Mouse (Mus musculus): Measurements from ENCODE around the gene Krtcap3.
"Not testable (repeated sequence)": the region's sequence is repeated elsewhere in the genome, so short reads cannot be mapped to it uniquely, and the experiment has no call there.

Gene Krtcap3

DNA sequence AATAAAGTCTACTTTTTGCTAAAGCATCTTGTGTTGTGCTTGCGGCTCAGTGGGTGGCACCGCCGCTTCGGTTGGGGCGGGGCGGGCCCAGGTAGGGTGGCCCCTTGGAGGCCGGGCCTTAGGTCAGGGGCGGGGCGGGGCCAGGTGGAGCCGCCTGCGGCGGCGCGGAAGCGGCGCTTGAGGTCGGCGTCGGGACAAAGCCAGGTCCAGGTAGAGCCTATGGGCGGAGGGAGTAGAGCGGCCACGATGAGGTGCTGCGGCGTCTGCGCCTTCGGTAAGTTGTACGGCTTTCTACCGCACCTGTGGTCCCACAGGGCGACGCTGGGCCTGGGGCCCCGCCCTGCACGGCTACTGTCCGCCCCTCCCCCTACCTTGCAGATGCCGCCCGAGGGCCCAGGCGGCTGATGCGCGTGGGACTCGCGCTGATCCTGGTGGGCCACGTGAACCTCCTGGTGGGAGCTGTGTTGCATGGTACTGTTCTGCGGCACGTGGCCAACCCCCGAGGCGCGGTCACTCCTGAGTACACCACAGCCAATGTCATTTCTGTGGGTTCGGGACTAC lies at the start of gene Krtcap3:
Gene Krtcap3, plus strand, starts transcription at position 151 of the 561 bp plus-strand sequence.
- peak in 1 of 2 experiments; percentile 18 for DNase-seq

DNA sequence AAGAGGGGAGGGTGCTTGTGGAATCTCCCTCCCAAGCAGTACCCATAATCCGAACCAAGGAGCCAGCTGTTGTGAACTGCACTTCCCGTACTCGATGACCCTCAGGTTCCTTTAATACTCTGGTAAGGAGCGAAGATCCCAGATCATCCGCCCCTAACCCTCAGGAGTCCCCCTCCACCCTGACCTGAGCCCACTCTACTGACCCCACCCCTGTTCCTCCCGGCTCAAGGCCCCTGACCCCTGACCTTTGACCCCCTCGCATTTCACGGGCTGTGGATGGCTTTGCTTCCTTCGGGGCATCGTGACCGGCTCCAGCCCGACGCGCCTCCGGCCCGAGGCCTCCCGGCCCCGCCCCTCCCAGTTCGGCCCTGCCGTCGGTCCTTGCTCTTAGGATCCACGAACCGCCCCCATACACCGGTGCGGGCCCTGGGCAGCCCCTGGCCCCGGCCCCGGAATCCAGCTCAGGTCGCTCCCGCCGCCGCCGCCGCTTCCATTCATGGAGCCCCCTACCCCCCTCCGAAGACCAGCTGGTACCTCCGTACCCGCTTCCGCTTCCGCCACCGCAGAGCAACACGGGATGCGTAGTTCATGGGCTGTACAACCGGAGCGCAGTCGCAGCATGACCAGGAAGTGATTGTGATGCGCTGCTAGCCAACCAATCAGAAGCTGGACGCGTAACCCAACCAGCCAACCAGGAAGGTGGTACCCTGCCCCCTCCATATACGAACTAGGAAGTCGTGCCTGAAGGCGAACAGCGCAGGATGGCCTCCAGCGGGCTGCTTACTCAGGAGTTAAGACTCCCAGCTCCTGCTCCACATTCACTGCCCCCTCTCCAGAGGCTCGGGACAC lies 49.5 kb upstream of the Krtcap3 start, which contains the start of gene Zfp513:
Gene Zfp513, minus strand, starts transcription at position 562 of the 849 bp plus-strand sequence.
- DNase-seq, result peak; percentile 84 to 91

DNA sequence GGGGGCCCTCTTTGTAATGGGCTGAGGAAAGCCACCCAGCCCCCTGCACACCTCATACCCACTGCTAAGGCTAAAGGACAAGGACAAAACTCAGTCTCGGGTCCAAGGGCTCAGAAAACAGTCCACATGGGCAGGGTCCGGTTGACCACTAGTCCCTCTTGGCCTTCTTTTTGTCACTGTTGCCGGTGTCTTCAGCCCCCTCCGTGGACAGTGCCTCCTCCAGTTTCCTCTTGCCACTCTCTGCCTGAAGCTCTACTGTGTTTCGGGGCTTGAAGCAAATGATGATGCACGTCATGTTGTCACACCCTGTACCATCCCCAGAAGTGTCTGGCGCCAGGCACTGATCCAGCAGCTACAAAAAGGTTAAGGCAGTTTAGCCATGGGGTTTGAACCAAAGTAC lies 48.6 kb upstream of the Krtcap3 start:
- DNase-seq, result peak in 1 of 2 experiments; percentile 5

DNA sequence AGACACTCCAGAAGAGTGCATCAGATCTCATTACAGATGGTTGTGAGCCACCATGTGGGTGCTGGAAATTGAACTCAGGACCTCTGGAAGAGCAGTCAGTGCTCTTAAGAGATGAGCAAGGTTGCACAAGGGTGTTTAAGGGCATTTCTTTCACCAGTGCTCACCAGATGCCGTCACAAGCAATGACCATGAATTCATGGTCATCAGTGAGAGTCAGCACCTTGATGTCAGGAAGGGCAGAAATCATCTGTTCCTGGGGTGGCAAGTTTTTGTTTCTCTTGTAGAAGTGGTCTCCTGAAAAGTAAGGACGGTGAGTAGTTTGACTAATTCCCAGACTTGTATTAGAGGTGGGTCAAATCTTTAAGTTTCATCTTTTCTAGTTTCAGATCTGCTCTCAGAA lies 47.6 kb upstream of the Krtcap3 start:
- no peak for DNase-seq

DNA sequence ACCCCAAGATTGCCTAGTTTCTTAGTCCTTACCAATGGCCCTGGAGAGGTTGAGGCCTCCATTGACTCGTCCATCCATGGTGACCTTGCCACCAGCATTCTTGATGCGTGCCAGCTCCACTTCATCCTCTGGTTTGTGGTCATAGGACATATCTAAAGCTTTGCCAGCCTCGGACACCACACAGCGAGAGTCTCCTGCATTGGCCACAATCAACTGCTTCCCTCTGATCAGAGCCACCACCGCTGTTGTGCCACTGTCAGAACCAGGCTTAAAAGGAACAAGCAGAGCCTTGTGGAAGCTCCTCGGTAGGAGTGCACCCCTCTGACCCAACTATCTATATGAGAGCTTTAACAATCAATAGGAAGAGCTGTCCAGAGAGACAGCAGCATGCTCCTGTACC lies 47.1 kb upstream of the Krtcap3 start:
- DNase-seq, result no peak

DNA sequence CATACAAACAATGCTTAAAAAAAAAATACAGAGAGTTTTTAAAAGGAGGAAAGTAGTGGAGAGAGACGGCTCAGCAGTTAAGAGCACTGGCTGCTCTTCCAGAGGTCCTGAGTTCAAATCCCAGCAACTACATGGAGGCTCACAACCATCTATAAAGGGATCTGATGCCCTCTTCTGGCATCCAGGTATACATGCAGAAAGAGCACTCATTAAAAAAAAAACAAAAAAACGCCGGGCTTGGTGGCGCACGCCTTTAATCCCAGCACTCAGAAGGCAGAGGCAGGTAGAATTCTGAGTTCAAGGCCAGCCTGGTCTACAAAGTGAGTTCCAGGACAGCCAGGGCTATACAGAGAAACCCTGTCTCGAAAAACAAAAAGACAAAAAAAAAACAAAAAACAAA lies 34.9 kb upstream of the Krtcap3 start:
- not testable (repeated sequence) for DNase-seq

DNA sequence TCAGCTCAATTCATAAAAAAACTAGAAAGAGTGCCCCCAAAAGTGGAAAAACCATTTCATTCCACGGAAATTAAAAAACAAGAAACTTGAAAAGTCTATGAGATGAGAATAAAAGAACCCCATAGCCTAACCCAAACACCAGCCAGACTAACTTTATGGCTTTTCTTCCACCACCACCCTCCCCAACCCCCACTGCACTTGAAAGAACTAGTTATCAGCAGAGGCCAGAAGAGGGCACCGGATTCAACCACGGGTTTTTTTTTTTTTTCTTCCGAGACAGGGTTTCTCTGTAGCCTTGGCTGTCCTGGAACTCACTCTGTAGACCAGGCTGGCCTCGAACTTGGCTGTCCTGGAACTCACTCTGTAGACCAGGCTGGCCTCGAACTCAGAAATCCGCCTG lies 33.2 kb upstream of the Krtcap3 start:
- DNase-seq, result peak in 1 of 2 experiments; percentile 19

DNA sequence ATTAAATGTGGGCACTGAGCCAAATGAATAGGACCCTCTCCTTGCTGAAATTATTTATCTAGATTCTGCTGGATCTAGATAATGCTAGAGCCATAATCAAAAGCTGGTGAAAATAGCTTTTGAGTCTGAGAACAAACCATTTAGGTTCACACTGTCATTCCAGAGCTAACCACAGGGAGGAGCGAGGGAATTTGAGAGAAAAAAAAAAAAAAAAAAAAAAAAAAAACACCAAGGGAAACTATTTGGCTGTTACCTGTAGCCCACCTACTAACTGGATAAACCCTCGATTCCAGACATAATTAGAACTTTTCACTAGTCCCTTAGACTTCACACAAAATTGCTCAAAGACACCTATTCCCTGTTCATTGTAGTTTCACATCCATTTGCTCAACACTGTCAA lies 32.4 kb upstream of the Krtcap3 start:
- DNase-seq, result no peak

DNA sequence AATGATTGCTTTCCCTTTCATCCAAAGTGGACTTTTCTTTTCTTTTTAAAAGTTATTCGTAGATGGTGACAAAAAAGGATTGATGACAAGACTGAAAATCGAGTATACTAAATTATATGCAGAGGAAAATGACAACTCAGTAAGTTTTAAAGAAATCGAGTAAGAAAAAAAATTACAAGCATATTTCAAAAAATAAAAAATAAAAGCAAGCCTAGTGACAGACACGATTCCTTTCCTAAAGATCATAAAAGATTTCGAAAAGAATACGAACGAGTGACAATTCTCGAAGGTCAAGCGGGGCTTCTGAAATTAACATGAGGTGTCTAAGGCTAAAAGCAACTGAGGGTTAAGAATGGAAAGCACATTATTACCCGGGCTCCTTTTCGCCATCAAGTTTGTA lies 32.0 kb upstream of the Krtcap3 start:
- no peak for DNase-seq

DNA sequence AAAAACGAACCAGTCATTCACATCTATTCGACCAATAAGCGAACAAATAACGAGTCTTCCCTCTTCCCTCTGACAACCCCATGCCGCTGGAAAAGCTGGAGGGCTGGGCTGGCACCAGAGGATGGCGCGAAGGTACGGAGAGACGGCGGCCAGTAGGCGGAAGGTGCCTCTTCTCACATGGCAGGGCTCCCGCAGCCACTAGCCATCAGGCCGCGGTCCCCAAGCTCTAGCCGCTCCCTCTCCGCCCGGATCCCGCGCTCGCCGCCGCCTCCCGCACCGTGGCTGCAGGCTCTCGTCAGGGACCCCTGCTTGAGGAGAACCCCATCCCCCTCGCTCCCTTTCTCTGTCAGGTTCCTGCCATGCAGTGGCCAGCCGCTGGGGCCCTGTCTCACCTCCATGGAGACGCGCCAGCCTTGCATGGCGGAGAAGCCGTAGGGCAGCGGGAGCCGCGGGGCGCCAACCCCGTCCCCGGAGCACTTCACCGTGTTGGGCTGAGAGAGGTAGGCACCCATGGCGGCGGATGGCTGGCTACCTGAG lies 31.5 kb upstream of the Krtcap3 start:
- no peak for DNase-seq

DNA sequence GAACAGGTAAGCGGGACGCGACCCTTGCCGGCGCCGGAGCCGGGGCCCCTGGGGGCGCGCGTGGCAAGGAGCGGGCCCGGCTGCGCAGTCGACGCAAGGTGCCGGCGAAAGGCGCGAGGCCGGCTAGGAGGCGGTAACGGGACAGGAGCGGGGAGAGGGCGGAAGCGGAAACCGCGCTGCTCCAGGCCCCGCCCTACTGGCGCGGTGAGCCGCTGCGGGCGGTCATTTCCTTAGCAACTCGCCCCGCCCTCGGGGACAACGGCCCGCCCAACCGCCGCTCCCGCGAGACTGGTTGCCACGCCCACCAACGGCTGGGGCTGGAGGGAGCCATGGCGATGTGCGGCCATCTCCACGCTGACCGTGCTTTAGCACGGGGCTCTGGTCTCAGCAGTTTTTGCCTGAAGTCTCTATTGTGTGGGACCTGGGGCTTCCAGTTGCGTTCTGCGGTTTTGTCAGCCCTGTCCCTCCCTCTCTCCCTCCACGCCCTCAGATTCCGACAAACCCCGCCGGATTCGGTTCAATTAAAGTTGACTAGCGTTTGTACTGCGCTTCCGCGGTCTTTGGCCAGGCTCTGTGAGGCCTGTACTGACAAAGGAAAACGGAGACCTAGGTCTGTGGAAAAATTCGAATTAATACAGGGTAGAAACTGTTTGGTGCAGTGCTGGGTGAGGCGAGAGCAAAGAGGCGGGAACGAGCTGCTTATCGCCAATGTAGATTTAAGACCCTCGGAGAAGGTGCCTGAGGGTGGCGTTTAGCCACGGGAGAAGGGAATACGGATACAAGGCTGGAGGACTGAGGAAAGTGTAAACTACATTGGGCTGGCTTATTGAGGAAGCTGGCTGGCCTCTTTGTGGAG lies 30.8 kb upstream of the Krtcap3 start, which contains the start of gene Ppm1g:
Gene Ppm1g, minus strand, starts transcription at position 240 of the 856 bp plus-strand sequence.
- DNase-seq, result peak; percentile 96 to 99

DNA sequence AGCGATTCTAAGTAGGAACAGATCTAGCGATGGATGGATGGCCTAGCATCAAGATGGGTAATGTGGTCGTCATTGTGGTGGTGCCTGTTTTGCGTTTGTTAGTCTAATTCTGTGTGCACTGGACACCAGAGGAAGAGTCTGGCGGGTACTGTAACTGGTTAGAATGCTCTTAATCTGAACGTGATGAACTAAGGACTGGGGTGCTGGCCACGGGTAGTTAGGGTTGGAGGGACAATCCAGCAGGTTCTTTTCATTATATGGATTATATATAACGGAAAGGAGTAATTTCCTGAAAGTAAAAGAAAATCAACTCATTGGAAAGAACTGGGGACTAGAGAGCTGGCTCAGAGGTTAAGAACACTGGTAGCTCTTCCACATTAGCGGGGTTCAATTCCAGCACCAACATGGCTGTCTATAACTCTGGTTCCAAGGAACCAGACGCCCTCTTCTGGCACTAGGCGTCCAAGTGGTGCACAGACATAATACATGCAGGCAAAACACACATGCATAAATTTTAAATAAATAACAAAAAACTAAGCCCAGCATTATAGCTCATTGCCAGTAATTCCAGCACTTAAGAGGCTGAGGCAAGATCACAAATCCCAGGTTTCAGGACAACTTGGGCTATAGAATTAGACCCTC lies 30.1 kb upstream of the Krtcap3 start:
- no peak for DNase-seq

DNA sequence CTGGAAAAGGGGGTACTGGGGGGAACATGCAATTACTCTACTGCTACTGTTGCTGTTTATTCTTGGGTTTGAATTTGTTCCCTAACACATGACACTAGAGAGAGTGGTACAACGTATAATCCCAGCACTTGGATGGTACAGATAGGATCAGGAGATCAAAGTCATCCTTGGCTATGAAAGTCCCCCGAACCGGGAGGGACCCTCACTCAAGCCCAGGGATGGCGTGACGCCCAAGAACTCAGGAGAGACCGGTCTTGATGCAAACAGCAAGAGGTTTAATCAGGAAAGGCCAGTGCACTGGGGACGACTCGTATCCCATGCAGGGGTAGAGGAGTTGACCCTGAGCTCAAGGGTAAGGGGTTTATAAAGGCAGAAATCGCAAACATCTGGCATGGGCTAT lies 28.8 kb upstream of the Krtcap3 start:
- DNase-seq, result no peak

DNA sequence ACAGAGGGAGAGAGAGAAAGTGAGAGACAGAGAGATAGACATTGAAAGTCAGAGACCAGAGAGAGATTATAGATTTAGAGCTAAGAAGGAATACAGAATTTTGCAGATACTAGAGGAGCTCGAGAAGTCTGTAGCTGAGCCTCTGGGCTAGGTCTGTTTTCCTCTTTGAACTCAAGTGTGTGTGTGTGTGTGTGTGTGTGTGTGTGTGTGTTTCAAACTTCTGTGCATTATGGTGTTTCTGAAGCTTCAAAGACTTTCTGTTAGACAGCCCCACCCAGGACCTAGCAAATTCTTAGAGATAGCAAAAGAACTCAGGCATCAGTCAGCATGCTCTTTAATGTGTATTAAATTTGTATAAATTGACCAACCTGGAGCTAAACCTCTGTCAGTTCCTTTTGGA lies 24.9 kb upstream of the Krtcap3 start:
- no peak for DNase-seq

DNA sequence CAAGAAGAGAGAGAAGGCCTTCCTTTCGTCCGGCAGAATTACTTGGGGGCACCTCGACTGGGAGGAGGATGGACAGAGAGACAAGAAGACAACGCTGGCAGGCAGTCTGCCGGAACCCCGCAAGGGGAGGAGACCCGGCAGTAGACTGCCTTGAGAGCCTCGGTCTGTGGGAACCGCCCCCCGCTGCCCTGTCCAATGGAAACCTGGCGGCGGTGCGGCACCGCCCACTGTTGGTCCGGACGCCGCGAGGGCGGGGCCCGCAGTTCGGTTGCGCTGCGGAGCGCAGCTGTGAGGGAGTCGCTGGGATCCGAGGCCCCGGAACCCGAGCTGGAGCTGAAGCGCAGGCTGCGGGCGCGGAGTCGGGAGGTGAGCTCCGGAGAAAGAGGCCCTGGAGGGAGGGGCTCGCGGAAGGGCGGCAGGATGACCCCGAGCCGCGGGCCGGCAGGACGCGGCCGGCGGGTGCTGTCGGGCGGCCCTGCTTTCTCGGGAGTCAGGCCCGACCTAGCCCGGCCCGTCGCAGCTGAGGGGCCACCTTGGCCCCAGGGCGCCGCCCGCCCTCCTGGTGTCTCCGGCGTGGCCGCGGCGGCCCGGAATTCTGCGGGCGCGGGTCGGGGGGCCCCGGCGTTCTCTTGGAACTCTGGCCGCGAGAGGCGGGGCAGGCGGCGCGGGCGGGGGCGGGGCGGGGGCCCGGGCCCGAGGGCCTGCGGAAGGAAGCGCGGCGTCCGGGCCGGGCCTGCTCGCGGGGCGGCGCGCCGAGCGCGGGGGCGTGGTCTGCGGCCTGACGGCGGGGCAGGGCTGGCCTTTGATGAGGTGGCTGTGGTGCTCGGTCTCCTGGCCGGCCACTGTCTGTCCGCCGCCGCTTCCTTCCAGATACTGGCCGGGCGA lies 10.6 kb upstream of the Krtcap3 start, which contains the start of the genes Nrbp1 and Gm9970:
Gene Nrbp1, plus strand, starts transcription at position 228 of the 885 bp plus-strand sequence.
Gene Gm9970, minus strand, starts transcription at position 596 of the 885 bp plus-strand sequence.
- DNase-seq, result peak; percentile 93 to 94

DNA sequence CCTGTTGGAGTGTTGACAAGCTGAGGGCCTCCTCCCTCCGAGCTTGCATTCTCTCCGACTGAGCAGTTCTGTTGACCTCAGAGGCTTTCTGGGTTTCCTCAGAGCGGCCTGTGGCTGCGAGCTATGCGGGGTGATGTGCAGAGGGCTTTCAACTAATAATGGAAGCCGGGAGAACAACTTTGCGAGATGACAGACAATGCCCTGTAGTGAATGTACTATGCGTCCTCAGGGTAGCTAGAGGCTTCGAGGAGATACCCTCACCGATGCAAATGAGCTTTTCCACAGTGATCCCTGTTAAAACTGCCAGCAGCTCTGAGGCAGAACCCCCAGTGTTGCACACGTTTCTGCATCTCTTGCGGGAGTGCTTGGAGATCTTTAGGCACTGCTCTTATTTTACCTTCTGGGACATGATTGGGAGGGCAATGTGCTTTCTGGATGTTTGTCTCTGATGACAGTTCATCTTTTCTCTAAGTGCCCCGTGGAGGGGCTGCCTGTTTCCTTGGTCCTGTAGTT lies 9.9 kb upstream of the Krtcap3 start:
- DNase-seq, result no peak

DNA sequence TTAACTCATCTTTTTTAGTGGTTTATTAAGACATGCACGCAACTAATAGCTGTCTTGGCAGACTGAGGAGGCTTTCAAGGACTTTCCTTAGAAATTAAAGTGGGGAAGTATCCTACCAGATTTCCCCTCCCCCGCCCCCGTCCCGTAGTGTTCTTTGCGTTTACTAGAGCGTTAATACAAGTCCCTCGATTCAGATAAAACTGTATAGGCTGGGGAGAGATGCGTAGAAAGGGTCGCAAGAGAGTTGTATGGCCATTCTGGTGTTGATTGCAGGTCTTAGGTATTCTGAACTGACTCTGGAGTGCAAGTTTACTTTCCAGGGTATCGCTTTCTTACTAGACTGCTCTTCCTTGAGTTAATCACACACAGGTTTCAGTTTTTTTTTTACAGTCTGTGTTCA lies 9.3 kb upstream of the Krtcap3 start:
- DNase-seq, result no peak

DNA sequence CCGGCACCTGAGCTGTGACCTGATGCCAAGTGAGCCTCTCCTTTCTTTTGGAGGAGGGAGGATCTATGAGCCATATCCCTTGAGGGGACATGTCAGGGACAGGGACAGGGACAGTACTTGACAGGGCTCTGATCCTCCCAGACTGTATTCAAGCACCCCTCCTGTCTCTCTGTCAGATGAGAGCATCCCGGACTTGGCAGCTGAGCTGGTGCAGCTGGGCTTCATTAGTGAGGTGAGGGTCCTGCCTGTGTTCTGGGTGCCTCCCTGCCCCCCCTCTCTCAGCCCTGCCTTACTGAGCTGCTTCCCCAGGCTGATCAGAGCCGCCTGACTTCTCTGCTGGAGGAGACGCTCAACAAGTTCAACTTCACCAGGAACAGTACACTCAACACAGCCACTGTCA lies 775 bp upstream of the Krtcap3 start:
- no peak for DNase-seq

DNA sequence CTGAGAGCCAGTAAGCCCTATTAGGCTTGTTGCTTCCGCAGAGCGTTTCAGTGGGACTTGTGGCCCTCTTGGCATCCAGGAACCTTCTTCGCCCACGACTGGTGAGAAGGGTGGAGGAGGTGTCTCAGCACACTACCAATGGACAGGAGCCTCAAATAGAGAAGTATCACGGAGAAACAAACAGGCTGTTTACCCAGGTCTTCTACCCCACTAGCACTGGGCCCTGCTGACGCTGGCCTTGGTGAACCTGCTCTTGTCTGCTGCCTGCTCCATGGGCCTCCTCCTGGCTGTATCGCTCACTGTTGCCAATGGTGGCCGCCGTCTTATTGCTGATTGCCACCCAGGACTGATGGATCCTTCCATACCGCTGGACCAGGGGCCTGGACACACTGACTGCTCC lies 660 bp downstream of the Krtcap3 start:
- DNase-seq, result no peak

DNA sequence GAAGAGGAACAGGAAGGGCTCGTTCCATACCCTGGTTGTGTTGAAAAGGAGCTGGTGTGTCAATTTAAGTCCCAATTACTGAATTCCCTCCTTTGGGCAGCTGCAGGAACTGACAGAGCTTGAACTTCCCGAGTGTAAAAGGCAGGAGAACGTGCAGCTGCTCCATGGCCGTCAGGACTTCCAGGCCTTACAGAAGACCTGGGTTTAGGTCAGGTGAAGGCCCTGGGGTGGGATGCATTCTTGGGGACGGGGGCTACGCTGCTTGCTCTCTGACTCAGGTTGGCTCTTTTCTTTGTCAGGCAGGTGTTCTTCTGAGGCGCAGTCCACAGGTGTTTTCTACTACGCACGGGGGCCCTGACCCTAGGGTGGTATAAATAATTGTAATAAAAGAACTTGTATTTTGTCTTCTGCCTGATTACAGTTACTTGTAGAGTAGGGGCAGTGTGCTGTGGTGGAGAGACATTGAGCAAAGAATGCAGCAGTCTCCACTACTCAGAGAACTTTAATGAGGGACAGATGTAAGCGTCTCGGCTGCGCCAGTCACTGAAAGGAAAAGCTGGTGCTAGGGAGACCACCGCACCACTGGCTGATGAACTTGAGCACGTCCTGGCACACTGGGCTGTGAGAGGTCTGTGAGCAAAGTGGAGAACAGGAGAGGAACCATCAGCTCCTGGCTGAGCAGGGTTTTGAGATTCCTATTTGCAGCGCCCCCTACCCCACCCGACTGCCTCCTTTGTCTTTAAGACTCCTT lies 1.5 kb downstream of the Krtcap3 start:
- no peak for DNase-seq

Data from spleen, adult 18-20 months (tissue).